Mouse (Mus musculus): Measurements from ENCODE around the gene Ifngr2. TPM values are rescaled to one million over a fixed set of nuclear protein-coding genes. Genes with fewer than 3 reads are reported as not detected.

The Ifngr2 gene
- total RNA-seq, 1 experiment from 2014 or later = 7.5 TPM

Other genes with a start within 250 kb of the Ifngr2 start
- 133 and 147 TPM in 2 replicates for gene Ifnar2, start 174.3 kb upstream of the Ifngr2 start, total RNA-seq (2017)
- not detected in 2 replicates for gene Gm21970, start 155.4 kb upstream of the Ifngr2 start, total RNA-seq (2017)
- gene Il10rb, start 140.9 kb upstream of the Ifngr2 start, total RNA-seq (2017) = 55.1 and 57.3 TPM in 2 replicates
- gene Ifnar1, start 61.8 kb upstream of the Ifngr2 start, total RNA-seq (2017) = 46.4 and 55.3 TPM in 2 replicates
- gene Tmem50b, start 50.7 kb downstream of the Ifngr2 start, total RNA-seq (2017) = 11.6 and 21.4 TPM in 2 replicates
- 8.1 and 10.9 TPM in 2 replicates for gene Dnajc28, start 72.0 kb downstream of the Ifngr2 start, total RNA-seq (2017)
- gene Gart, start 99.9 kb downstream of the Ifngr2 start, total RNA-seq (2017) = 193 and 440 TPM in 2 replicates
- 279 and 303 TPM in 2 replicates for gene Son, start 100.4 kb downstream of the Ifngr2 start, total RNA-seq (2017)
- gene Donson, start 141.7 kb downstream of the Ifngr2 start, total RNA-seq (2017) = 24.4 and 32.1 TPM in 2 replicates
- 70.3 and 120 TPM in 2 replicates for gene Cryzl1, start 181.9 kb downstream of the Ifngr2 start, total RNA-seq (2017)
- 60.1 and 74.9 TPM in 2 replicates for gene Itsn1, start 182.2 kb downstream of the Ifngr2 start, total RNA-seq (2017)

All from hematopoietic stem cell, adult 5-6 weeks (primary cell).